ENCODE assay signal across 20 mouse cellular contexts in the genomic region with DNA sequence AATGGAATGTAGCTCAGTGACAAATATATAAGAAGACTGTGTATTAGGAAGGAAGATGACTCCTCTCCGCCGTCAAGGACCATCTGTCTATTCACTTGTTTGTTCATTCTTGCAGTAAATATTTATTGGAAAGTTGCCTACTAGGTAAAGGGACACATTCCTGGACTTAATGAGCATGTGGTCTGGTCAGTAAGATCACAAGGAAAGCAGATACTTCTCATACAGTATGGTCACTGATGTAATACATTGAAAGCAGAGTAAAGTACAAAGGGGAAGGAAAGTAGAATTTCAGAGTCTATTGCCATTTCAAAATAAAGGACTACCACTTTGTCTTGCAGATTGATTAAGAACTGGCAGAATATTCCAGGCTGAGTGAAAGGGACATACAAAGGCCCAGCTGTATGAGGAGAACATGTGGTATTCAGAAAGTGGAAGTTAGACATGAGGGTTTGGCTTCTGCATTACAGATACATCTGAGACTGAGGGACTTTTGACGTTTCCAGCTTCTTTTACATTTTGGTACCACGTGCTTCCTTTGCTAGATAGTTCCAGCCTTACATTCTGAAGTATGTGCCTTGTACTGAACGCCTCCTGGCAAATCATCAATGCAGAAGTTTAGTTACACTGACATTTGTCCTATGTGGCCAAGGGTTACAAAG.
DNase-seq lines count a peak whose midpoint lies in the region; ATAC-seq and TF ChIP-seq lines count a peak whose summit lies in the region.
"Had no signal": no experiment of that assay in that cellular context is flagged by ENCODE, and none has a peak within 500 bp of the region (broad histone marks: within the 10 kb centered on the region; RNA-seq: fewer than 3 reads in every experiment).

No protein-coding gene starts in this region.

- no peak for TF ChIP-seq CTCF in heart, postnatal 0 days (IDR thresholded peaks at IDR 0.05; ENCODE audit: low read depth)
- no peak for TF ChIP-seq CTCF in lung, postnatal 0 days (IDR thresholded peaks at IDR 0.05)
- TF ChIP-seq CTCF in lung, adult 2 months (IDR thresholded peaks at IDR 0.05; ENCODE audit: insufficient read depth, low read length): no peak

- peak; percentile 58; the same call in 1 of the 2 replicates for ATAC-seq in heart, postnatal 0 days (ENCODE audit: insufficient read depth, low read depth)
- ATAC-seq in lung, postnatal 0 days: 0 out of 2 replicates have a peak, but pooled peaks have one; percentile 28
- ATAC-seq in granulocyte monocyte progenitor cell, adult 5-6 weeks (replicated peaks; ENCODE audit: poor library complexity, severe bottlenecking): peak; percentile 79
- ATAC-seq: forebrain, embryonic 13.5 days; hindbrain, postnatal 0 days had no signal

- no peak overlapping the region for H3K4me3 ChIP-seq in heart, postnatal 0 days (ENCODE audit: low read depth, low read length)
- H3K4me3 ChIP-seq in lung, postnatal 0 days (ENCODE audit: low read depth, low read length): no peak overlapping the region
- H3K4me3 ChIP-seq in lung, adult 2 months (replicated peaks; ENCODE audit: extremely low read depth, low read depth, low read length): no peak overlapping the region
- H3K4me3 ChIP-seq: embryonic facial prominence, embryonic 13.5 days; forebrain, embryonic 13.5 days; gastrocnemius, adult 2 months; heart, embryonic 13.5 days; hindbrain, embryonic 13.5 days had no signal

- TF ChIP-seq POLR2A in lung, adult 2 months (IDR thresholded peaks at IDR 0.05; ENCODE audit: borderline replicate concordance, extremely low read depth, low read depth, low read length): no peak

- peak overlapping the region; percentile 20; the same call in 1 of the 2 replicates for H3K27ac ChIP-seq in heart, postnatal 0 days (ENCODE audit: low read depth)
- H3K27ac ChIP-seq in lung, postnatal 0 days (ENCODE audit: low read length): no peak overlapping the region
- H3K27ac ChIP-seq: embryonic facial prominence, embryonic 13.5 days; forebrain, embryonic 13.5 days; gastrocnemius, adult 2 months; heart, embryonic 13.5 days; hindbrain, embryonic 13.5 days; hindbrain, postnatal 0 days had no signal

- 57% methylated on average over 5 of the region's 5 CpGs for WGBS in heart, postnatal 0 days
- 54% methylated on average over 5 of the region's 5 CpGs for WGBS in lung, postnatal 0 days
- 46% methylated on average over 5 of the region's 5 CpGs for WGBS in lung, adult 2 months

- no peaks in the 10 kb centered on the region for H3K9me3 ChIP-seq in heart, postnatal 0 days (replicated peaks; ENCODE audit: control insufficient read depth, low read length)
- no peaks in the 10 kb centered on the region for H3K9me3 ChIP-seq in lung, postnatal 0 days (ENCODE audit: low read length)
- H3K9me3 ChIP-seq: embryonic facial prominence, embryonic 13.5 days; forebrain, embryonic 13.5 days; heart, embryonic 13.5 days; hindbrain, embryonic 13.5 days had no signal

- TF ChIP-seq EP300 in heart, postnatal 0 days (IDR thresholded peaks at IDR 0.05; ENCODE audit: low read depth): no peak
- 0 out of 2 replicates have a peak, but pooled peaks have one; percentile 35 for TF ChIP-seq EP300 in lung, postnatal 0 days (IDR thresholded peaks at IDR 0.05)

- no peaks in the 10 kb centered on the region for H3K4me1 ChIP-seq in heart, postnatal 0 days (ENCODE audit: control insufficient read depth, insufficient read depth)
- no peaks in the 10 kb centered on the region for H3K4me1 ChIP-seq in lung, postnatal 0 days (ENCODE audit: insufficient read depth, low read depth, low read length)
- H3K4me1 ChIP-seq in lung, adult 2 months (ENCODE audit: control insufficient read depth, insufficient read depth, low read length): no peaks in the 10 kb centered on the region
- H3K4me1 ChIP-seq: forebrain, embryonic 13.5 days; hindbrain, embryonic 13.5 days had no signal

- H3K27me3 ChIP-seq in heart, postnatal 0 days (ENCODE audit: control insufficient read depth, insufficient read depth, low read length): no peaks in the 10 kb centered on the region
- H3K27me3 ChIP-seq in lung, postnatal 0 days (replicated peaks; ENCODE audit: insufficient read depth, low read length): no peaks in the 10 kb centered on the region
- H3K27me3 ChIP-seq: embryonic facial prominence, embryonic 13.5 days; forebrain, embryonic 13.5 days; heart, embryonic 13.5 days; hindbrain, embryonic 13.5 days had no signal

- peak; percentile 11 for DNase-seq in heart, postnatal 0 days (ENCODE audit: low spot score)
- no peak for DNase-seq in heart, postnatal 25 days (ENCODE audit: low spot score)
- DNase-seq in lung, postnatal 0 days (ENCODE audit: low spot score): peak; percentile 11
- no peak for DNase-seq in lung, adult 2 months
- no peak for DNase-seq in embryo, embryonic 10.5 days (ENCODE audit: low spot score)
- no peak for DNase-seq in right cerebral cortex, postnatal 4 days
- no peak for DNase-seq in urinary bladder, adult 18-20 months (ENCODE audit: low spot score in 2 of 2)
- DNase-seq: adrenal gland, postnatal 10 days; cerebellum, adult 11 months; cerebellum, adult 8-10 months; cerebellum, postnatal 14 days; gastrocnemius, adult 2 months; gastrocnemius, postnatal 25 days; heart, adult 11 months had no signal

- H3K36me3 ChIP-seq in heart, postnatal 0 days (replicated peaks; ENCODE audit: control insufficient read depth, insufficient read depth, low read length): no peaks in the 10 kb centered on the region
- H3K36me3 ChIP-seq in lung, postnatal 0 days (ENCODE audit: insufficient read depth, low read length): no peaks in the 10 kb centered on the region
- H3K36me3 ChIP-seq: embryonic facial prominence, embryonic 13.5 days; heart, embryonic 13.5 days; hindbrain, embryonic 13.5 days had no signal

- no peak overlapping the region for H3K4me2 ChIP-seq in heart, postnatal 0 days (ENCODE audit: low read depth, low read length)
- no peak overlapping the region for H3K4me2 ChIP-seq in lung, postnatal 0 days (replicated peaks; ENCODE audit: low read depth, low read length)
- H3K4me2 ChIP-seq: embryonic facial prominence, embryonic 13.5 days; forebrain, embryonic 13.5 days; heart, embryonic 13.5 days; hindbrain, embryonic 13.5 days had no signal

- H3K9ac ChIP-seq in heart, postnatal 0 days (replicated peaks; ENCODE audit: low read depth, low read length): no peak overlapping the region
- H3K9ac ChIP-seq in lung, postnatal 0 days (replicated peaks; ENCODE audit: low read depth): no peak overlapping the region
- H3K9ac ChIP-seq: embryonic facial prominence, embryonic 13.5 days; forebrain, embryonic 13.5 days; heart, embryonic 13.5 days; hindbrain, embryonic 13.5 days had no signal

- intact Hi-C loops in heart, postnatal 25 days (cut with DNase I): no loop called here

Comparison
In these comparisons a context has a peak if more than half of its experiments do, and no peak if none do; other contexts are left out.
1. DNase-seq: peak in heart, postnatal 0 days (single experiment) and lung, postnatal 0 days (single experiment); none in heart, postnatal 25 days (single experiment), lung, adult 2 months (single experiment), embryo, embryonic 10.5 days (single experiment), right cerebral cortex, postnatal 4 days (single experiment) and urinary bladder, adult 18-20 months (0 of 2).
2. ATAC-seq: peak in every context shown above with its lines; median percentile 79 in granulocyte monocyte progenitor cell, adult 5-6 weeks; 58 in heart, postnatal 0 days; 28 in lung, postnatal 0 days.